Mouse (Mus musculus) spleen, adult 18-20 months (tissue): ENCODE measurements around the gene Snx25.
"Not testable (repeated sequence)": the region's sequence is repeated elsewhere in the genome, so short reads cannot be mapped to it uniquely, and the experiment has no call there.

Source experiments
- DNase-seq, 2 experiments: peaks; one replicate each; pipeline ENCODE4 v3.0.0; 2022; ENCODE audit warnings: mixed read lengths in 2 of 2

Gene Snx25

GRCm38 (mm10) chr8:46135546-46135945 is 16.4 kb downstream of the Snx25 start:
- DNase-seq = not testable (repeated sequence)

- no peak for DNase-seq
Observed at GRCm38 (mm10) chr8:46130426-46130825, 21.5 kb downstream of the Snx25 start.

DNA sequence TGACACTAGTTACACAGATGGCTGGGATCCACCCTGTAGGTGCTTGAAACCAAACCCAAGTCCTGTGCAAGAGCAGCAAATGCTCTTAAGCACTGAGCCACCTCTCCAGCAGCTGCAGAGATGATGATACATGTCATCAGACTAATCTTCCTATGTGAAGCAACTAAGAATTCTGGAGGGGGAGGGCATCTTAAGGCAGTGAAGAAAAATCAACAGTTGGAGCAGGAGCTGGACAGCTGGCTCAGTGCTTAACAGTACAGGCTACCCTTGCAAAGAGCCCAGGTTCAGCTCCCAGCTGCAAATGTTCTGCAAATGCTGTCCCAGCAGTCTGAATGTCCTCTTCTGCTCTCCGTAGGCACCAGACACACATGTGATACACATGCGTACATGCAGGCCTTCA is 29.5 kb downstream of the Snx25 start:
- DNase-seq = no peak

DNA sequence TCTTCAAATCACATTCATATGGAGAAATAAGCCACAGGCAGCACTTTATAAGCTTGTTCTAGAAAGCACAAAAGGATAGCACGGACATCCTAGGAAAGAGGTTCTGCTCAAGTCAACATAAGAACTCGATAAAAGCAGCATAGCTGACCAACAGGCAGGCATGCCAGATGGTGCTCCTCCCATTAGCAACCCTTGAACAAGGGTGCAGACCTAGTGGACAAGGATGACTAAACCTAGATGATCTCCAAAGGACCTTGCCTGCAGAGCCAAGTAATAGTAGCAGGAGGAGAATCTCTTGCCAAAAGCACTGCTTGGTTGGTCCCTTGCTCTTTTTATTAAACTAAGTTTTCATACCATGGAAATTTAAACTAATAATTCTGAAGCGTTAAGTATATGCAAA is 32.8 kb downstream of the Snx25 start:
- DNase-seq = no peak

GRCm38 (mm10) chr8:46117172-46117571 is 34.8 kb downstream of the Snx25 start:
- DNase-seq = no peak

DNA sequence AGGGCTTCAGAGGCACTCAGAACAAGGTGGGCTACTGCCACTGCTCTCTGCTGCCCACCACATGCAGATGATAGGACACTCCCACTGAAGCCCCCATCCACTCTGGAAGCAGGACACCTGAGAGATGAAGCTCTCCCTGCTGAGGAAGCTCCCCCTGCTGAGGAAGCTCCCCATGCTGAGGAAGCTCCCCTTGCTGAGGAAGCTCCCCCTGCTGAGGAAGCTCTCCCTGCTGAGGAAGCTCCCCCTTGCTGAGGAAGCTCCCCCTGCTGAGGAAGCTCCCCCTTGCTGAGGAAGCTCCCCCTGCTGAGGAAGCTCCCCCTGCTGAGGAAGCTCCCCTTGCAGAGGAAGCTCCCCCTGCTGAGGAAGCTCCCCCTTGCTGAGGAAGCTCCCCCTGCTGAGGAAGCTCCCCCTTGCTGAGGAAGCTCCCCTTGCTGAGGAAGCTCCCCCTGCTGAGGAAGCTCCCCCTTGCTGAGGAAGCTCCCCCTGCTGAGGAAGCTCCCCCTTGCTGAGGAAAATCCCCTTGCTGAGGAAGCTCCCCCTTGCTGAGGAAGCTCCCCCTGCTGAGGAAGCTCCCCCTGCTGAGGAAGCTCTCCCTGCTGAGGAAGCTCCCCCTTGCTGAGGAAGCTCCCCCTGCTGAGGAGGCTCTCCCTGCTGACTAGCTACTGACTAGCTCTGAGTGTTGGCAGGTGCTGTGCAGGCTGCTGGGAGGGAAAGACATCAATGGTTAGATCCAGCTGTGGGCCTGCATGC is 38.4 kb downstream of the Snx25 start:
- DNase-seq = not testable (repeated sequence)

DNA sequence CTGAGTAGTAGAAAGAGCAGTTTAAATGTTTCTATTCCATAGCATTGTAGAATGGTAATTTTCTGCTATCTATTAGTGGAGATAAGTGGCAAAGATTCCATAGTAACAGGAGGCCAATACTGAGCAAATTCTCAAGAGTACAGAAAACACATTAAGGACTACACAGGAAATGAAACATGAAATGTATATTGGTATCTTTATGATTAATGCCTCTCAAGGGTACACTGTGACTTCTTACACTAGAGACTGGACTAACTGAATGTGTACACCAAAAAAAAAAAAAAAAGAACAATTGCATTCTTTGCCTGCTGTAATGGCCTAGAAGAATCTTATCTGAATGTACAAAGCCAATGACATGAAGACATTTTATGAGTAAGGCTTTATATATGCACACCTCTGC is 44.3 kb downstream of the Snx25 start:
- DNase-seq = no peak

DNA sequence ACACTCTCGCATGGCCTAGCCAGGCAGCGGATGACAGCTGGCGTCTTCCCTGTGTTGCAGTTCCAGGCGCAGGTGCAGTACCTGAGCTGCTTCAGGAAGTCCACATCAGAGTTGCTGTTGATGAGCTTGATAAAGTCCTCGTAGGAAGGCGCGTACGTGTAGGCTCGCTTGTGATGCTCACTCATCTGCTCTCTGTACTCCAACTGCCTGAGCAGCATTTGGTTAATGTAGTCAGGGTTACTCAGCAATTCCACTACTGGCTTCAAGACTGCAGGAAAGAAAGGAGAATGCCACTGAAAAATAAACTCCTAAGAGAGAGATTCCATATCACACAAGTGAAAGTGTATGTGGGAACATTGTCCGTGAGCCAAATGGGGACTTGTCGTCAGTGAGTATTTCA is 48.5 kb downstream of the Snx25 start:
- DNase-seq = no peak

DNA sequence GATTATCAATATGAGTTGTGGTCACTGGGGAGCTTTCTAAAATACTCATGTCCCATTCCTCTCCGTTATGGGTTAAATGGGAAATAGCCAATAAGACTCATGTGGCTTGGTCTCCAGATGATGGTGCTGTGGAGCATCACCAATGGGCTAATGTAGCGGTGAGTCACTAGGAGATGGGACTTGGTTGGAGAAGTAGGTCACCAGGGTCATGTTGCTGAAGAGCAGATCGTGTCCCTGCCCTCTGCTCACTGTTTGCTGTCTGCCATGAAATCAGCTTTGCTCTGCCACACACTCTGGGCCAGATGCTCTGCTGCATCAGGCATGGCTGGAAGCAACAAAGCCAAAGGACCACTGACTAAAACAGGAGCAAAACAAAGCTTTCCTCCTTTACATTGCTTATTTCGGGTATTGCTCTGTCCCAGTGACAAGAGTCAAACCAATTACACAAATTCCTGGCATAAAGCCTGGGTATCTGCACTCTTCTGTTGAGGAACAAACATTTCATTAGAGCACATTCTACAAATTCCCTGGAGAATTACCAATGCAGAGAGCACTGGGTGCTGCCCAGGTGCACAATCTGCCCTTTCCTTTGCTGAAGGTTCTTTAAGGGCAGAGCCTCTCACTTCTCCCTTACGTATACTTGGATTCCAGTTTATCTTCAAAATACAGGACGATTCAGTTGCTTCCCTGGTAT is 59.1 kb downstream of the Snx25 start:
- no peak for DNase-seq

- no peak for DNase-seq
Observed at GRCm38 (mm10) chr8:46083141-46083540, 68.8 kb downstream of the Snx25 start.

GRCm38 (mm10) chr8:46081030-46081429 is 70.9 kb downstream of the Snx25 start:
- DNase-seq = no peak

DNA sequence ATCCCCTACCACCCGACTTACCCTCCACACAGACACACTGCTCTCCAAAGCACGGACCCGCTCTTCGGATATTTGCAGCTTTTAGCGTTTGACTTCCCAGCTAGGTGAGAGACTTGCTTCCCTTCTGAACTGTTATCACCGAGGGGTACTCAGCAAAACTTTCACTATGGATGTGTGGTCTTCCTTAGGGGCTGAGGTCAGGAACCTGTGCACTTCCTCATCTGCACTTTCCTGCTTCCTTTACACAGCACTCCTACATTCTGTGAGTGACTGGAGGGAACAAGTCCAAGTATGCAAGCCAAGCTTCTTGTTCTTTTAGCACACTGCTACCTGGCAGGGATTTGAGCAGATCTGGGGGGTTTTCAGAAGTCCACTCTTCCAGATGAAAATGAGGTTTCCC is 73.1 kb downstream of the Snx25 start:
- no peak for DNase-seq

GRCm38 (mm10) chr8:46075223-46075622 is 76.7 kb downstream of the Snx25 start:
- no peak for DNase-seq

- no peak for DNase-seq
Observed at GRCm38 (mm10) chr8:46073540-46074140, 78.3 kb downstream of the Snx25 start.

DNA sequence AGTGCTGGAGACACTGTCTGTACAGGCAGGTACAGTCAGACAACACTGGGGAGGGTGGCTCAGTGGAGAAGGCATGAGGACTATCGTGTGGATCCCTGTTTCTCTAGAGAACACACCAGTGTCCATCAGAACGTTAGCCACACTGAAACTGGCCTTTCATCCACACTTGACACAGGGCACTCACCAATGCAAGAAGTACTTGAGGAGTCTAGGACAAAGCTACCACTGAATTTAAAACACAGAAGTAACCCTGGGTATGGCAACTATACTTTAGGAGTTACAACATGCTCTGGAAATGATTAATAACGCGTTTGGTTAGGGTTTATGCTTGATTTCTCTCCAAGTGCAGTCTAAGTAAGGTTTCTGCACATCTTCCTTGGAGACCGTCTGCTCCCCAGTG is 79.2 kb downstream of the Snx25 start:
- DNase-seq = no peak

GRCm38 (mm10) chr8:46040260-46040659 is 111.7 kb downstream of the Snx25 start:
- DNase-seq = no peak

- DNase-seq = no peak
Observed at GRCm38 (mm10) chr8:46039666-46040065, 112.3 kb downstream of the Snx25 start.

- DNase-seq = no peak
Observed at GRCm38 (mm10) chr8:46036217-46036616, 115.7 kb downstream of the Snx25 start.

GRCm38 (mm10) chr8:46024392-46024791 is 127.6 kb downstream of the Snx25 start:
- DNase-seq = no peak

DNA sequence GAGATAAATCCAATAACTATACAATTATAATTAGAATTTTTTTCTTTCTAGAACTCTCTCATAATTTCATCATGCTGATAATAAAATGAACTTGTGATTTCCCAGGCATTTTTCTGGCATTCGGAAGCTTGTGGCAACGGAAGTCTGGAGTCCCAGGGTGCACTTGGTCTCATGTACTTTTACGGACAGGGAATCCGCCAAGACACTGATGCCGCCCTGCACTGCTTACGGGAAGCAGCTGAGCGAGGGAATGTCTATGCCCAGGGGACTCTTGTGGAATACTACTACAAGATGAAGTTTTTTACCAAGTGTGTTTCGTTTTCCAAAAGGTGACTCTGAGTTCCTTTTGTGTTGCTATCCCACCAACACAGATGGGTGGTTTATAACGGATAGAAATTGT is 129.2 kb downstream of the Snx25 start:
- no peak for DNase-seq

GRCm38 (mm10) chr8:46022203-46022602 is 129.8 kb downstream of the Snx25 start:
- DNase-seq = no peak

DNA sequence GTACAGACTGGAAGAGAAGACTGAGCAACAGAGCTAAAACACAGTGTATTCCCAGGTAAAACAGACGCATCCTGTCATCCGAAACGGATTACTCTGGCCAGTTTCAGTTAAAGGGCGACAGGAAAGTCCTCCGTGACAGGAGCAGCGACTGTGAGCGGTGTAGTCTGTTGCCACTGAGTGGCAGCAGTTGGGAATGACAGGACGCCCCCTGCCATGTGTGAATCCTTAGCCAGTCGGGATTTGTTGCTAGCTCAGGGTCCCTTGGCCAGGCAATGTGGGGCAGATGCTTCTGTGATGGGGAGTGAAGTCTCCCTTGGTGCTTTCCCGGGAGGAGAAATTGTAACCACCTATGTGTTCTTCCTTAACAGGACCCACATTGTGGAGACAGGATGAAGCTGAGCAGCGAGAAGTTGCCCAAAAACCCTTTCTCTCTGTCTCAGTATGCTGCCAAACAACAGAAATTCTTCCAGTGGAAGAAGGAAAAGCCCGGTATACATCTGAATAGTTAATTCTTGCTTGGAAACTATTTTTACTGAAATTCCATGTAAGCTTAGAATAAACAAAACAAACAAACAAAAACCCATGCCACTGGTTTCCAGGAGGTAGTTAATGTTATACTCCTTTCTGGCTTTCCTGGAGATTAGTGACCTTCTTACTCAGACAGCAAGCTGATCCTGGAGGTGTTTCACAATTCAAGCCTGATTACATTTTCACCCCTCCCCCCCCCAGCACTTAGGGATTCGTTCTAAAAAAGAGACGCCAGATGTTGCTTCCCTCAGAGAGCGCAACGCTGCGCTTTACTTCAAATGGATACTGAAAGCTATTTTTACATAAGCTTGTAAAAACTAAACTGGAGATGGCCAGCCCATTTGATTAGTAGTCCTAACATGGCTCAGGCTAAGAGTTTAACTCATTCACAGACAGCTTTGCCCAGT is 140.9 kb downstream of the Snx25 start:
- no peak for DNase-seq

DNA sequence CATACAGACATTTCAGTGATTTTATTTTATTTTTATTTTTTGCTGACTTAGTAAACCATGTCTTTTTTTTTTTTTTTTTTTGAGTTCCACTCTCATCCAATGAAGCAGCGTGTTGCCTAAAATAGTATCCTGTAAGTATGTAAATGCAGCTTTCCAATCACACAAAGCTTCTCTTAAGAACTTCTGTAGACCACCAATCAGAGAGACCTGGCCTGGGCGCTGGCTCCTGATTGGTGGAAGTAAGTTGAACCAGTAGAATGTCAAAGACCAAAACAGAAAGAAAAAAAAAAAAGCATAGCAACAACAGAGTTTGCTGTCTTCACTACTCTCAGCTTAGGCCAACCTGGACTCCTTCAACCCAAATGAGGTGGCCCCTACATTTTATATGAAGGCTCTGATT is 141.7 kb downstream of the Snx25 start:
- DNase-seq = no peak
